In the genomic region with DNA sequence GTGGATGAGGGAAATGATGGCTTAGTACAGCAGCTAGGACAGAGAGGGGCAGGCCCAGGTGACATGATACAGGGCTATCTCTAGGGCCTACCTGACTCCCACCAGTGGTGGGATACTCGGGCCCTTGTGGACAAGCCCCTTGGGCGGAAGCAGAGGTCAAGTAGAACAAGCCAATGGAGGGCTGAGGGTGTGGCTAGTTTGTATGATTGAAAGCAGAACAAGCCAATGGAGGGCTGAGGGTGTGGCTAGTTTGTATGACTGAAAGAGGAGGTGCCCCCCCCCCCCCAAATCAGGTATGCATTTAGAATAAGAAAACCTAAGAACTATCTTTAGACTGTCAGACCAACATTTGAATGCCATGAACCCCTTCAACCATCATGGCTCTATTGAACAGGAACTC, we compare ENCODE assay signal across 16 mouse cellular contexts. TPM values are rescaled to one million over a fixed set of nuclear protein-coding genes. Genes with fewer than 3 reads are reported as not detected.
A peak's percentile ranks its signal among the peaks of the same experiment; 100 is the strongest.
DNase-seq lines count a peak whose midpoint lies in the region; ATAC-seq and TF ChIP-seq lines count a peak whose summit lies in the region.
"Had no signal": no experiment of that assay in that cellular context is flagged by ENCODE, and none has a peak within 500 bp of the region (broad histone marks: within the 10 kb centered on the region; RNA-seq: fewer than 3 reads in every experiment).

No protein-coding gene starts in this region.

- peak overlapping the region; percentile 0 for H3K4me3 ChIP-seq in kidney, adult 2 months (ENCODE audit: insufficient read depth, low read depth, low read length)
- H3K4me3 ChIP-seq in brown adipose tissue, adult 24 weeks (ENCODE audit: insufficient read depth, low read depth, low read length), result peak overlapping the region; percentile 56
- no peak overlapping the region for H3K4me3 ChIP-seq in lung, postnatal 0 days (ENCODE audit: low read depth, low read length)
- H3K4me3 ChIP-seq: embryonic facial prominence, embryonic 15.5 days; midbrain, embryonic 12.5 days; neural tube, embryonic 12.5 days; stomach, embryonic 15.5 days had no signal

- H3K4me2 ChIP-seq in lung, postnatal 0 days (replicated peaks; ENCODE audit: low read depth, low read length), result no peak overlapping the region
- H3K4me2 ChIP-seq: embryonic facial prominence, embryonic 15.5 days; midbrain, embryonic 12.5 days; neural tube, embryonic 12.5 days had no signal

- WGBS in kidney, adult 2 months, result 64% methylated on average over 2 of the region's 2 CpGs
- WGBS in lung, postnatal 0 days, result 73% methylated on average over 2 of the region's 2 CpGs

- TF ChIP-seq POLR2A in kidney, adult 2 months (IDR thresholded peaks at IDR 0.05; ENCODE audit: low read depth, low read length), result no peak

- TF ChIP-seq EP300 in lung, postnatal 0 days (IDR thresholded peaks at IDR 0.05), result no peak

- peak overlapping the region; percentile 69 for H3K27ac ChIP-seq in kidney, adult 2 months (ENCODE audit: insufficient read depth, low read depth, low read length)
- H3K27ac ChIP-seq in brown adipose tissue, adult 24 weeks (replicated peaks; ENCODE audit: low read depth, low read length), result peak overlapping the region; percentile 99
- H3K27ac ChIP-seq in lung, postnatal 0 days (ENCODE audit: low read length), result peak overlapping the region; percentile 95
- H3K27ac ChIP-seq: liver, embryonic 14.5 days; midbrain, embryonic 12.5 days; neural tube, embryonic 12.5 days had no signal

- no peak for TF ChIP-seq CTCF in kidney, adult 2 months (conservative IDR thresholded peaks at IDR 0.05; ENCODE audit: insufficient read depth, insufficient read length, low read depth, low read length)
- TF ChIP-seq CTCF in lung, postnatal 0 days (IDR thresholded peaks at IDR 0.05), result no peak

- ATAC-seq in lung, postnatal 0 days, result no peak
- ATAC-seq: forebrain, embryonic 16.5 days had no signal

- no peaks in the 10 kb centered on the region for H3K27me3 ChIP-seq in kidney, adult 2 months (replicated peaks; ENCODE audit: control insufficient read depth, insufficient read depth, low read length)
- no peaks in the 10 kb centered on the region for H3K27me3 ChIP-seq in lung, postnatal 0 days (replicated peaks; ENCODE audit: insufficient read depth, low read length)
- H3K27me3 ChIP-seq: embryonic facial prominence, embryonic 15.5 days; neural tube, embryonic 12.5 days; stomach, embryonic 15.5 days had no signal

- H3K36me3 ChIP-seq in kidney, adult 2 months (ENCODE audit: control insufficient read depth, insufficient read depth, low read length), result peaks cover 2% of the 10 kb centered on the region; the same call in 1 of the 2 replicates
- no peaks in the 10 kb centered on the region for H3K36me3 ChIP-seq in lung, postnatal 0 days (ENCODE audit: insufficient read depth, low read length)
- H3K36me3 ChIP-seq: embryonic facial prominence, embryonic 15.5 days; midbrain, embryonic 12.5 days; neural tube, embryonic 12.5 days; stomach, embryonic 15.5 days had no signal

- H3K4me1 ChIP-seq in kidney, adult 2 months (ENCODE audit: control insufficient read depth, insufficient read depth, low read length), result no peaks in the 10 kb centered on the region
- peaks cover 17% of the 10 kb centered on the region for H3K4me1 ChIP-seq in brown adipose tissue, adult 24 weeks (ENCODE audit: control insufficient read depth, insufficient read depth, insufficient read length, low read length)
- H3K4me1 ChIP-seq in lung, postnatal 0 days (ENCODE audit: insufficient read depth, low read depth, low read length), result peaks cover 7% of the 10 kb centered on the region; the same call in 1 of the 2 replicates

- peak; percentile 52 for DNase-seq in adrenal gland, adult 2 months
- DNase-seq in adrenal gland, postnatal 36 days, result no peak
- DNase-seq in kidney, adult 2 months, result peak; percentile 81
- no peak for DNase-seq in kidney, adult 11 months
- no peak for DNase-seq in lung, postnatal 0 days (ENCODE audit: low spot score)
- DNase-seq in ovary, adult 18-20 months (ENCODE audit: low spot score), result no peak
- no peak for DNase-seq in cerebellum, postnatal 10 days

- H3K9me3 ChIP-seq in lung, postnatal 0 days (ENCODE audit: low read length), result no peaks in the 10 kb centered on the region
- H3K9me3 ChIP-seq: embryonic facial prominence, embryonic 15.5 days; midbrain, embryonic 12.5 days; neural tube, embryonic 12.5 days; stomach, embryonic 15.5 days had no signal

- H3K9ac ChIP-seq in lung, postnatal 0 days (replicated peaks; ENCODE audit: low read depth), result no peak overlapping the region
- H3K9ac ChIP-seq: embryonic facial prominence, embryonic 15.5 days; liver, embryonic 14.5 days; midbrain, embryonic 12.5 days; neural tube, embryonic 12.5 days; stomach, embryonic 15.5 days had no signal

RNA-seq across cellular contexts. Expression of gene Egfl7, which starts 2.4 kb away (rescaled TPM):
- total RNA-seq in adrenal gland, adult 2 months (2021), result 100 to 1,000 TPM in 1 of 2 experiments, 10 to 100 TPM in 1; 71.2 to 146 TPM
- 355 and 444 TPM in 2 replicates for polyA plus RNA-seq in adrenal gland, adult 2 months (2012; rRNA removed)
- total RNA-seq in adrenal gland, postnatal 36 days (2021), result 100 to 1,000 TPM in 1 of 2 experiments, 10 to 100 TPM in 1; 86.2 to 127 TPM
- 297 and 304 TPM in 2 replicates for polyA plus RNA-seq in kidney, adult 2 months (2012; rRNA removed)
- 75.5 and 80.4 TPM in 2 replicates for polyA plus RNA-seq in brown adipose tissue, adult 24 weeks (2012; ENCODE audit: insufficient read depth, insufficient read length, missing spikeins)
- polyA plus RNA-seq in lung, postnatal 0 days (2015; fragmentation: Nextera tagmentation; extraction: Ambion mirVana), result 412 and 467 TPM in 2 replicates

RNA-seq across cellular contexts. Expression of gene Gm20532, which starts 4.2 kb away (rescaled TPM):
- not detected for total RNA-seq in adrenal gland, adult 2 months (2021)
- polyA plus RNA-seq in adrenal gland, adult 2 months (2012; rRNA removed), result not detected in 2 replicates
- total RNA-seq in adrenal gland, postnatal 36 days (2021), result not detected
- not detected in 2 replicates for polyA plus RNA-seq in kidney, adult 2 months (2012; rRNA removed)
- not detected in 2 replicates for polyA plus RNA-seq in brown adipose tissue, adult 24 weeks (2012; ENCODE audit: insufficient read depth, insufficient read length, missing spikeins)
- polyA plus RNA-seq in lung, postnatal 0 days (2015; fragmentation: Nextera tagmentation; extraction: Ambion mirVana), result not detected in 2 replicates
- total RNA-seq: left cerebral cortex, adult 18-20 months had no signal
- polyA plus RNA-seq: embryonic facial prominence, embryonic 15.5 days; forebrain, embryonic 16.5 days; gonadal fat pad, adult 2 months; liver, embryonic 14.5 days; midbrain, embryonic 12.5 days; neural tube, embryonic 12.5 days; stomach, embryonic 15.5 days had no signal

RNA-seq across cellular contexts. Expression of gene Agpat2, which starts 22.0 kb away (rescaled TPM):
- 100 to 1,000 TPM; 469 to 591 TPM for total RNA-seq in adrenal gland, adult 2 months (2021)
- 584 and 714 TPM in 2 replicates for polyA plus RNA-seq in adrenal gland, adult 2 months (2012; rRNA removed)
- total RNA-seq in adrenal gland, postnatal 36 days (2021), result 100 to 1,000 TPM; 301 to 364 TPM
- polyA plus RNA-seq in kidney, adult 2 months (2012; rRNA removed), result 165 and 192 TPM in 2 replicates
- polyA plus RNA-seq in brown adipose tissue, adult 24 weeks (2012; ENCODE audit: insufficient read depth, insufficient read length, missing spikeins), result 2,029 and 2,407 TPM in 2 replicates
- polyA plus RNA-seq in lung, postnatal 0 days (2015; fragmentation: Nextera tagmentation; extraction: Ambion mirVana), result 59.5 and 72.8 TPM in 2 replicates

RNA-seq across cellular contexts. Expression of gene Fam69b, which starts 46.1 kb away (rescaled TPM):
- 10 to 100 TPM in 1 of 2 experiments, 1 to 10 TPM in 1; 6.9 to 15.7 TPM for total RNA-seq in adrenal gland, adult 2 months (2021)
- polyA plus RNA-seq in adrenal gland, adult 2 months (2012; rRNA removed), result 21.8 and 33.4 TPM in 2 replicates
- total RNA-seq in adrenal gland, postnatal 36 days (2021), result 1 to 10 TPM; 5.8 to 8.8 TPM
- polyA plus RNA-seq in kidney, adult 2 months (2012; rRNA removed), result 12.2 and 14.5 TPM in 2 replicates
- polyA plus RNA-seq in brown adipose tissue, adult 24 weeks (2012; ENCODE audit: insufficient read depth, insufficient read length, missing spikeins), result 24.4 and 49.4 TPM in 2 replicates
- polyA plus RNA-seq in lung, postnatal 0 days (2015; fragmentation: Nextera tagmentation; extraction: Ambion mirVana), result 6.2 and 8.2 TPM in 2 replicates

Comparison
In these comparisons a context has a peak if more than half of its experiments do, and no peak if none do; other contexts are left out.
1. DNase-seq: peak in adrenal gland, adult 2 months (single experiment) and kidney, adult 2 months (single experiment); none in adrenal gland, postnatal 36 days (0 of 2), kidney, adult 11 months (single experiment), lung, postnatal 0 days (single experiment), ovary, adult 18-20 months (single experiment) and cerebellum, postnatal 10 days (0 of 2).
2. Peak in every context shown above with its lines, with median percentiles within 50 percentile points of each other: H3K27ac ChIP-seq.